Mouse (Mus musculus): ENCODE measurements around the gene Dhdh. TPM values are rescaled to one million over a fixed set of nuclear protein-coding genes. Genes with fewer than 3 reads are reported as not detected.

Dhdh gene
- polyA plus RNA-seq, 1 experiment from 2014 or later: 4.1 TPM

- Histone ChIP-seq H3K4me1 (replicated peaks; ENCODE audit: control insufficient read depth, insufficient read depth, low read length) (no peaks in the 10 kb centered on the region), H3K9me3 (ENCODE audit: control insufficient read depth, low read length) (no peaks in the 10 kb centered on the region), H3K4me2 (replicated peaks; ENCODE audit: low read depth, low read length) (no peak overlapping the region), H3K27me3 (ENCODE audit: control insufficient read depth, insufficient read depth, low read length) (no peaks in the 10 kb centered on the region), H3K9ac (ENCODE audit: low read depth, low read length) (no peak overlapping the region), H3K27ac (ENCODE audit: low read depth, low read length) (no peak overlapping the region), H3K36me3 (ENCODE audit: control insufficient read depth, insufficient read depth, low read length) (0 out of 2 replicates have a peak, but pooled peaks cover 3% of the 10 kb centered on the region), H3K4me3 (ENCODE audit: low read depth, low read length) (no peak overlapping the region)
- 81% methylated on average over 9 of the region's 9 CpGs for WGBS
- no peak for ATAC-seq (ENCODE audit: low FRiP score)
- DNase-seq (ENCODE audit: low spot score): no peak
Measured at GRCm38 (mm10) chr7:45494548-45494947, 5.9 kb upstream of the Dhdh start.

GRCm38 (mm10) chr7:45492951-45493350 lies 4.3 kb upstream of the Dhdh start:
- H3K4me1 ChIP-seq (replicated peaks; ENCODE audit: control insufficient read depth, insufficient read depth, low read length): no peaks in the 10 kb centered on the region
- H3K9me3 ChIP-seq (ENCODE audit: control insufficient read depth, low read length): no peaks in the 10 kb centered on the region
- H3K4me3 ChIP-seq (ENCODE audit: low read depth, low read length): no peak overlapping the region
- no peak overlapping the region for H3K27ac ChIP-seq (ENCODE audit: low read depth, low read length)
- DNase-seq (ENCODE audit: low spot score) (no peak), ATAC-seq (ENCODE audit: low FRiP score) (no peak)
- 92% methylated on average over 5 of the region's 5 CpGs for WGBS
- H3K36me3 ChIP-seq (ENCODE audit: control insufficient read depth, insufficient read depth, low read length): 0 out of 2 replicates have a peak, but pooled peaks cover 3% of the 10 kb centered on the region
- no peaks in the 10 kb centered on the region for H3K27me3 ChIP-seq (ENCODE audit: control insufficient read depth, insufficient read depth, low read length)
- no peak overlapping the region for H3K9ac ChIP-seq (ENCODE audit: low read depth, low read length)
- H3K4me2 ChIP-seq (replicated peaks; ENCODE audit: low read depth, low read length): no peak overlapping the region

- Histone ChIP-seq H3K4me1 (replicated peaks; ENCODE audit: control insufficient read depth, insufficient read depth, low read length) (no peaks in the 10 kb centered on the region), H3K4me2 (replicated peaks; ENCODE audit: low read depth, low read length) (no peak overlapping the region), H3K9ac (ENCODE audit: low read depth, low read length) (no peak overlapping the region), H3K27ac (ENCODE audit: low read depth, low read length) (no peak overlapping the region), H3K9me3 (ENCODE audit: control insufficient read depth, low read length) (no peaks in the 10 kb centered on the region), H3K36me3 (ENCODE audit: control insufficient read depth, insufficient read depth, low read length) (0 out of 2 replicates have a peak, but pooled peaks cover 3% of the 10 kb centered on the region), H3K4me3 (ENCODE audit: low read depth, low read length) (no peak overlapping the region), H3K27me3 (ENCODE audit: control insufficient read depth, insufficient read depth, low read length) (no peaks in the 10 kb centered on the region)
- ATAC-seq (ENCODE audit: low FRiP score) (no peak), DNase-seq (ENCODE audit: low spot score) (no peak)
- WGBS: 96% methylated on average over 8 of the region's 8 CpGs
Measured at GRCm38 (mm10) chr7:45492225-45492844, 3.7 kb upstream of the Dhdh start.

- Histone ChIP-seq H3K4me1 (replicated peaks; ENCODE audit: control insufficient read depth, insufficient read depth, low read length) (no peaks in the 10 kb centered on the region), H3K36me3 (ENCODE audit: control insufficient read depth, insufficient read depth, low read length) (0 out of 2 replicates have a peak, but pooled peaks cover 3% of the 10 kb centered on the region), H3K27me3 (ENCODE audit: control insufficient read depth, insufficient read depth, low read length) (no peaks in the 10 kb centered on the region), H3K9me3 (ENCODE audit: control insufficient read depth, low read length) (no peaks in the 10 kb centered on the region), H3K27ac (ENCODE audit: low read depth, low read length) (no peak overlapping the region), H3K4me2 (replicated peaks; ENCODE audit: low read depth, low read length) (no peak overlapping the region), H3K4me3 (ENCODE audit: low read depth, low read length) (no peak overlapping the region), H3K9ac (ENCODE audit: low read depth, low read length) (no peak overlapping the region)
- 28% methylated on average over 3 of the region's 3 CpGs for WGBS
- no peak for DNase-seq (ENCODE audit: low spot score)
- ATAC-seq (ENCODE audit: low FRiP score): no peak
Measured at GRCm38 (mm10) chr7:45491264-45491663, 2.7 kb upstream of the Dhdh start.

- H3K36me3 ChIP-seq (ENCODE audit: control insufficient read depth, insufficient read depth, low read length): 0 out of 2 replicates have a peak, but pooled peaks cover 3% of the 10 kb centered on the region
- 37% methylated on average over 6 of the region's 9 CpGs for WGBS
- H3K9ac ChIP-seq (ENCODE audit: low read depth, low read length): no peak overlapping the region
- no peak overlapping the region for H3K4me3 ChIP-seq (ENCODE audit: low read depth, low read length)
- H3K4me2 ChIP-seq (replicated peaks; ENCODE audit: low read depth, low read length): no peak overlapping the region
- ATAC-seq (ENCODE audit: low FRiP score) (no peak), DNase-seq (ENCODE audit: low spot score) (no peak)
- no peaks in the 10 kb centered on the region for H3K4me1 ChIP-seq (replicated peaks; ENCODE audit: control insufficient read depth, insufficient read depth, low read length)
- H3K27me3 ChIP-seq (ENCODE audit: control insufficient read depth, insufficient read depth, low read length): no peaks in the 10 kb centered on the region
- no peaks in the 10 kb centered on the region for H3K9me3 ChIP-seq (ENCODE audit: control insufficient read depth, low read length)
- H3K27ac ChIP-seq (ENCODE audit: low read depth, low read length): no peak overlapping the region
Measured at GRCm38 (mm10) chr7:45490822-45491221, 2.2 kb upstream of the Dhdh start.

GRCm38 (mm10) chr7:45489578-45489977 lies 973 bp upstream of the Dhdh start:
- H3K4me1 ChIP-seq (replicated peaks; ENCODE audit: control insufficient read depth, insufficient read depth, low read length): no peaks in the 10 kb centered on the region
- 0 out of 2 replicates have a peak, but pooled peaks cover 3% of the 10 kb centered on the region for H3K36me3 ChIP-seq (ENCODE audit: control insufficient read depth, insufficient read depth, low read length)
- H3K9me3 ChIP-seq (ENCODE audit: control insufficient read depth, low read length): no peaks in the 10 kb centered on the region
- no peak overlapping the region for H3K4me2 ChIP-seq (replicated peaks; ENCODE audit: low read depth, low read length)
- no peaks in the 10 kb centered on the region for H3K27me3 ChIP-seq (ENCODE audit: control insufficient read depth, insufficient read depth, low read length)
- H3K4me3 ChIP-seq (ENCODE audit: low read depth, low read length): no peak overlapping the region
- ATAC-seq (ENCODE audit: low FRiP score): no peak
- no peak for DNase-seq (ENCODE audit: low spot score)
- H3K9ac ChIP-seq (ENCODE audit: low read depth, low read length): no peak overlapping the region
- H3K27ac ChIP-seq (ENCODE audit: low read depth, low read length): no peak overlapping the region
- WGBS: 79% methylated on average over 7 of the region's 7 CpGs

GRCm38 (mm10) chr7:45487861-45488292 lies 728 bp downstream of the Dhdh start:
- Histone ChIP-seq H3K36me3 (ENCODE audit: control insufficient read depth, insufficient read depth, low read length) (no peaks in the 10 kb centered on the region), H3K4me3 (ENCODE audit: low read depth, low read length) (peak overlapping the region; percentile 28), H3K9ac (ENCODE audit: low read depth, low read length) (peak overlapping the region; percentile 68), H3K4me2 (replicated peaks; ENCODE audit: low read depth, low read length) (peak overlapping the region; percentile 49), H3K4me1 (replicated peaks; ENCODE audit: control insufficient read depth, insufficient read depth, low read length) (no peaks in the 10 kb centered on the region), H3K9me3 (ENCODE audit: control insufficient read depth, low read length) (no peaks in the 10 kb centered on the region), H3K27ac (ENCODE audit: low read depth, low read length) (peak overlapping the region; percentile 43), H3K27me3 (ENCODE audit: control insufficient read depth, insufficient read depth, low read length) (no peaks in the 10 kb centered on the region)
- DNase-seq (ENCODE audit: low spot score) (peak; percentile 52), ATAC-seq (ENCODE audit: low FRiP score) (peak; percentile 33)
- 22% methylated on average over 11 of the region's 11 CpGs for WGBS

GRCm38 (mm10) chr7:45486761-45487415 lies 1.7 kb downstream of the Dhdh start, which contains the start of gene Gm45808:
Gm45808 (minus strand) TSS chr7:45486811.
- H3K4me3 ChIP-seq (ENCODE audit: low read depth, low read length): no peak within 1 kb of the TSS
- no peaks in the 10 kb centered on the region for H3K36me3 ChIP-seq (ENCODE audit: control insufficient read depth, insufficient read depth, low read length)
- H3K9me3 ChIP-seq (ENCODE audit: control insufficient read depth, low read length): no peaks in the 10 kb centered on the region
- H3K9ac ChIP-seq (ENCODE audit: low read depth, low read length): no peak within 1 kb of the TSS
- H3K27ac ChIP-seq (ENCODE audit: low read depth, low read length): no peak within 1 kb of the TSS
- H3K27me3 ChIP-seq (ENCODE audit: control insufficient read depth, insufficient read depth, low read length): no peaks in the 10 kb centered on the region
- DNase-seq (ENCODE audit: low spot score) (no peak), ATAC-seq (ENCODE audit: low FRiP score) (no peak)
- H3K4me2 ChIP-seq (replicated peaks; ENCODE audit: low read depth, low read length): no peak within 1 kb of the TSS
- 82% methylated on average over 12 of the region's 12 CpGs for WGBS
- no peaks in the 10 kb centered on the region for H3K4me1 ChIP-seq (replicated peaks; ENCODE audit: control insufficient read depth, insufficient read depth, low read length)

- Histone ChIP-seq H3K4me2 (replicated peaks; ENCODE audit: low read depth, low read length) (no peak overlapping the region), H3K9ac (ENCODE audit: low read depth, low read length) (no peak overlapping the region), H3K4me3 (ENCODE audit: low read depth, low read length) (no peak overlapping the region), H3K9me3 (ENCODE audit: control insufficient read depth, low read length) (no peaks in the 10 kb centered on the region), H3K27me3 (ENCODE audit: control insufficient read depth, insufficient read depth, low read length) (no peaks in the 10 kb centered on the region), H3K36me3 (ENCODE audit: control insufficient read depth, insufficient read depth, low read length) (no peaks in the 10 kb centered on the region), H3K27ac (ENCODE audit: low read depth, low read length) (no peak overlapping the region), H3K4me1 (replicated peaks; ENCODE audit: control insufficient read depth, insufficient read depth, low read length) (no peaks in the 10 kb centered on the region)
- no peak for ATAC-seq (ENCODE audit: low FRiP score)
- whole genome bisulfite sequencing: 77% methylated on average over 7 of the region's 7 CpGs
- DNase-seq (ENCODE audit: low spot score): no peak
Measured at GRCm38 (mm10) chr7:45486158-45486557, 2.4 kb downstream of the Dhdh start.
